21 mouse cellular contexts compared by ENCODE assay signal in the genomic region with DNA sequence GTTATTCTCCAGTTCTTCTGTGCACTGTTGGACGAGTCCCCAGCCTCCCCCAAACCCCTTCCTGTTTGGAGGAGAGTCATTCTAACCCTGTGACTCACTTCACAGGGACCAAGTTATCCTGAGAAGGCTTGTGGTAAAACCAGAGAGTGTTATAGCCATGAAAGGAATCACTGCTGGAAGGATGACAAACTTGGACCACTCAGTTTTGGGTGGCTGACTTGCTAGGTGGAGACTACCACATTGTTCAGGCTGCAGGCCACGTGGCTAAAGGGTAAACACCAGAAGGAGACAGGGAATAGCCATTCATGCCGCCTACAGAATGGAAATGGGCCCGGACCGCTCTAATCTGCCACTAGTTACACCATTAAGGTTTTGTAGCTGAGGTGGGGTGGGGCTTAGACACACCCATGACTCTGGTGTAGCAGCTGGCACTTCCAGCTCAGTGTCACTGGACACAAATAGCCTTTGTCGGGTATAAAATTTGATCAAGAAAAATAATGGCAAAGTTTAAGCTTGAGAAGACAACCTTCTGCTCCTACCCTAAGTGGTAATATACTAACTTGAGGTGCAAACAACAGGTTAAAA. TPM values are rescaled to one million over a fixed set of nuclear protein-coding genes. Genes with fewer than 3 reads are reported as not detected.
"Had no signal": no experiment of that assay in that cellular context is flagged by ENCODE, and none has a peak within 500 bp of the region (broad histone marks: within the 10 kb centered on the region; RNA-seq: fewer than 3 reads in every experiment).

No protein-coding gene starts in this region.

- H3K36me3 ChIP-seq: limb, embryonic 10.5 days; liver, embryonic 15.5 days; midbrain, embryonic 12.5 days; neural tube, embryonic 15.5 days had no signal

- H3K4me3 ChIP-seq: layer of hippocampus, adult 2 months; limb, embryonic 10.5 days; liver, embryonic 15.5 days; midbrain, embryonic 12.5 days; neural tube, embryonic 15.5 days had no signal

- H3K27ac ChIP-seq: layer of hippocampus, adult 2 months; limb, embryonic 10.5 days; liver, embryonic 15.5 days; midbrain, embryonic 12.5 days; neural tube, embryonic 15.5 days had no signal

- H3K9ac ChIP-seq: liver, embryonic 15.5 days; midbrain, embryonic 12.5 days; neural tube, embryonic 15.5 days had no signal

- H3K27me3 ChIP-seq: liver, embryonic 15.5 days; midbrain, embryonic 12.5 days; neural tube, embryonic 15.5 days had no signal

- H3K4me1 ChIP-seq: limb, embryonic 10.5 days; liver, embryonic 15.5 days; midbrain, embryonic 12.5 days; neural tube, embryonic 15.5 days had no signal

- DNase-seq: kidney, adult 18-20 months; kidney, postnatal 10 days; kidney, postnatal 4 days; lung, adult 2 months; lung, postnatal 36 days; right cerebral cortex, adult 18-20 months; right cerebral cortex, postnatal 25 days; thymus, adult 18-20 months; thymus, postnatal 14 days had no signal

- H3K9me3 ChIP-seq: limb, embryonic 10.5 days; liver, embryonic 15.5 days; midbrain, embryonic 12.5 days; neural tube, embryonic 15.5 days had no signal

- ATAC-seq: lung, postnatal 0 days; midbrain, embryonic 16.5 days had no signal

- H3K4me2 ChIP-seq: liver, embryonic 11.5 days; liver, embryonic 15.5 days; midbrain, embryonic 12.5 days; neural tube, embryonic 15.5 days had no signal

RNA-seq across cellular contexts. Expression of a gene that starts 34.6 kb away (rescaled TPM):
- total RNA-seq: left cerebral cortex, postnatal 10 days; megakaryocyte progenitor cell, adult 5-6 weeks had no signal
- polyA plus RNA-seq: midbrain, embryonic 16.5 days; neural tube, embryonic 11.5 days; small intestine, adult 2 months had no signal
